In the genomic region with DNA sequence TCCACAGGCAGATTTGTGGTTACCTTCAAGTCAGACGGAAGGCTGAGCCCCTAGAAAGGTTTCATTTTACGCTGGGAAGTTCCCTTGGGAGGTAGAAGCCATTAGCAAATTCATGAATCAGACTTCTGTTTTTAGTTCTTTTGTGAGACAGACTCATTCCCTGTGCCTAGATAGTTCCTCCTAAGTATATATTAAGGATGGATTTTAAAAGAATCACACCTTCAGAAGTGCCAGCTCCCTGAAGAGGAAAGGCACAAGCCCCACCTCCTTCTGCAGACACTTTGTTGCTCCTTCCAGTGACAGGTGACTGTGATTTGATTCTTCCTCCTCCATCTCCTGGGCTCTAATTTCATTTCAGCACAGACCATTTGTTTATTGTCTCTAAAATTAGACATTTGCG, we compare ENCODE assay signal across 25 mouse cellular contexts. TPM values are rescaled to one million over a fixed set of nuclear protein-coding genes. Genes with fewer than 3 reads are reported as not detected.
DNase-seq lines count a peak whose midpoint lies in the region; ATAC-seq and TF ChIP-seq lines count a peak whose summit lies in the region.
"Had no signal": no experiment of that assay in that cellular context is flagged by ENCODE, and none has a peak within 500 bp of the region (broad histone marks: within the 10 kb centered on the region; RNA-seq: fewer than 3 reads in every experiment).

No protein-coding gene starts in this region.

- H3K4me1 ChIP-seq in forebrain, postnatal 0 days (ENCODE audit: insufficient read depth): no peaks in the 10 kb centered on the region
- H3K4me1 ChIP-seq in forebrain, embryonic 15.5 days: peaks cover 13% of the 10 kb centered on the region

- no peak for DNase-seq in forebrain, postnatal 0 days
- DNase-seq in 3T3-L1 (ENCODE audit: low read depth, low spot score): peak; percentile 10
- DNase-seq in brain, adult 2 months (ENCODE audit: low read depth, low spot score): peak; percentile 63
- DNase-seq in ovary, postnatal 10 days (ENCODE audit: low spot score): no peak
- no peak for DNase-seq in right cerebral cortex, postnatal 10 days (ENCODE audit: low spot score in 2 of 2)
- DNase-seq: adrenal gland, adult 8-10 months; adrenal gland, postnatal 25 days; cerebellum, adult 11 months; cerebellum, adult 2 months; cerebellum, adult 9-11 months; cerebellum, postnatal 25 days; gastrocnemius, adult 2 months; gastrocnemius, postnatal 14 days; heart, adult 11 months had no signal

- no peak for TF ChIP-seq CTCF in forebrain, postnatal 0 days (IDR thresholded peaks at IDR 0.05; ENCODE audit: low read depth)

- ATAC-seq in forebrain, postnatal 0 days: no peak
- ATAC-seq in forebrain, embryonic 15.5 days (replicated peaks): no peak
- ATAC-seq: activated CD4-positive, CD25-positive, alpha-beta regulatory T cell, adult 4 months; CD4-positive, CD25-positive, alpha-beta regulatory T cell, adult 4 months; forebrain, embryonic 13.5 days; intestine, postnatal 0 days had no signal

- 69% methylated on average over 3 of the region's 3 CpGs for WGBS in forebrain, postnatal 0 days
- 71% methylated on average over 3 of the region's 3 CpGs for WGBS in forebrain, embryonic 15.5 days

- 0 out of 2 replicates have a peak overlapping the region, but pooled peaks have one; percentile 21 for H3K27ac ChIP-seq in forebrain, postnatal 0 days (ENCODE audit: low read depth, low read length)
- no peak overlapping the region for H3K27ac ChIP-seq in forebrain, embryonic 15.5 days (replicated peaks)
- H3K27ac ChIP-seq: forebrain, embryonic 10.5 days; forebrain, embryonic 13.5 days; gastrocnemius, adult 2 months; hindbrain, embryonic 12.5 days; hindbrain, embryonic 15.5 days had no signal

- H3K4me2 ChIP-seq in forebrain, postnatal 0 days (ENCODE audit: low read depth): no peak overlapping the region
- H3K4me2 ChIP-seq in forebrain, embryonic 15.5 days (replicated peaks): no peak overlapping the region
- H3K4me2 ChIP-seq: forebrain, embryonic 13.5 days; heart, embryonic 11.5 days; hindbrain, embryonic 12.5 days; hindbrain, embryonic 15.5 days had no signal

- H3K36me3 ChIP-seq in forebrain, postnatal 0 days (ENCODE audit: insufficient read depth): no peaks in the 10 kb centered on the region; the same call in 1 of the 2 replicates
- no peaks in the 10 kb centered on the region for H3K36me3 ChIP-seq in forebrain, embryonic 15.5 days
- H3K36me3 ChIP-seq: forebrain, embryonic 10.5 days; hindbrain, embryonic 12.5 days; hindbrain, embryonic 15.5 days had no signal

- H3K9ac ChIP-seq in forebrain, postnatal 0 days: no peak overlapping the region
- H3K9ac ChIP-seq in forebrain, embryonic 15.5 days (replicated peaks): no peak overlapping the region
- H3K9ac ChIP-seq: forebrain, embryonic 13.5 days; hindbrain, embryonic 12.5 days; hindbrain, embryonic 15.5 days had no signal

- H3K9me3 ChIP-seq in forebrain, postnatal 0 days (ENCODE audit: low read length): no peaks in the 10 kb centered on the region
- H3K9me3 ChIP-seq in forebrain, embryonic 15.5 days: no peaks in the 10 kb centered on the region
- H3K9me3 ChIP-seq: forebrain, embryonic 10.5 days; forebrain, embryonic 13.5 days; hindbrain, embryonic 12.5 days; hindbrain, embryonic 15.5 days had no signal

- no peak overlapping the region for H3K4me3 ChIP-seq in forebrain, postnatal 0 days (ENCODE audit: low read depth, low read length)
- H3K4me3 ChIP-seq in forebrain, embryonic 15.5 days: no peak overlapping the region
- H3K4me3 ChIP-seq: forebrain, embryonic 10.5 days; forebrain, embryonic 13.5 days; gastrocnemius, adult 2 months; hindbrain, embryonic 12.5 days; hindbrain, embryonic 15.5 days had no signal

- H3K27me3 ChIP-seq in forebrain, postnatal 0 days (ENCODE audit: insufficient read depth, low read length): no peaks in the 10 kb centered on the region
- peaks cover 6% of the 10 kb centered on the region; the same call in 1 of the 2 replicates for H3K27me3 ChIP-seq in forebrain, embryonic 15.5 days

RNA-seq across cellular contexts. Expression of gene Kcna6, which starts 2.1 kb away (rescaled TPM):
- total RNA-seq in forebrain, postnatal 0 days (2014; rRNA removed): 49.2 and 49.6 TPM in 2 replicates
- 14.4 and 19.9 TPM in 2 replicates for polyA plus RNA-seq in forebrain, postnatal 0 days (2015; fragmentation: Nextera tagmentation; extraction: Ambion mirVana)
- polyA plus RNA-seq in forebrain, embryonic 15.5 days (2015; fragmentation: Nextera tagmentation; extraction: Ambion mirVana): 10.6 and 11.4 TPM in 2 replicates
- total RNA-seq: common myeloid progenitor, adult 5-6 weeks; hematopoietic stem cell, adult 5-6 weeks had no signal
- polyA plus RNA-seq: activated CD4-positive, CD25-positive, alpha-beta regulatory T cell, adult 4 months; CD4-positive, CD25-positive, alpha-beta regulatory T cell, adult 4 months had no signal

Comparison
In these comparisons a context has a peak if more than half of its experiments do, and no peak if none do; other contexts are left out.
1. DNase-seq: peak in 3T3-L1 (single experiment) and brain, adult 2 months (single experiment); none in forebrain, postnatal 0 days (single experiment), ovary, postnatal 10 days (single experiment) and right cerebral cortex, postnatal 10 days (0 of 2).